Mouse (Mus musculus) embryonic fibroblast, embryonic 13.5 days (primary cell): ENCODE data around the gene Snrpd2.

ENCODE experiments used
- CTCF ChIP-seq: IDR thresholded peaks from 2 replicates; pipeline ENCODE4 v1.5.1; 2011; ENCODE audit warnings: mild to moderate bottlenecking, control low read depth, low read length, moderate library complexity, borderline replicate concordance; ENCODE audit not compliant: insufficient read depth
- POLR2A ChIP-seq: IDR thresholded peaks from 2 replicates; pipeline ENCODE4 v1.6.1; 2011; ENCODE audit warnings: low read depth, mild to moderate bottlenecking, control low read depth, low read length, moderate library complexity

DNA sequence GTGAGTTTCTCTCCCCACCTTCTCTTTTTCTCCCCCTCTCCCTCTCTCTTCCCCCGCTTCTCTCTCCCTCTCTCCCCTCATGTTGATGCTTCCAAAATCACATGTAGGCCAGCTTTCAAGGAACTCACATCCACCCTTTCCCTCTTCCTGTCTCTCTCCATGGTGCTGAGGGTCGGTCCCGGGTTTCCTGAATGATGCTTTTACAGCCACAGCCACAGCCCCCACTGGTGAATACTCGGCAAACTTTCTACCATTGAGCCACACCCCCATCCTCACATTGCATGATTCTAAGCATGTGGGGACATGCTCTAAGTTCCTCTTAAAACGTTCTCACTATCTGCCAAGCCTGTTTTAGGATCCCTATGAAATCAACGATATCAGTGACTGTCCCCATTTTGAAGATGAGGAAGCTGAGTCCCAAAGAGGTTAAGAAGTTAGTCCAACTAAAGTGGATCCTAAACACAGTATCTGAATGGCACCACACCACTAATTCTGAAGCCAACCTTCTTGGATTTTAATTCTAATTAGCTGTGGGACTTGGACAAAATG lies 2.0 kb upstream of the Snrpd2 start:
- TF ChIP-seq CTCF (no peak), POLR2A (no peak)
